Mouse (Mus musculus) limb, embryonic 13.5 days (tissue): Measurements from ENCODE around the gene Trpm8. TPM values are rescaled to one million over a fixed set of nuclear protein-coding genes. Genes with fewer than 3 reads are reported as not detected.

Source experiments
- ATAC-seq: fragments of 200-750 bp; cut with Nextera tagmentation; 2 replicates; pipeline ENCODE4 v1.8.0; 2017; ENCODE audit warnings: low read depth, moderate number of reproducible peaks, moderate TSS enrichment; ENCODE audit not compliant: low FRiP score
- H3K27ac ChIP-seq: fragments of 300-500 bp; sonication (generic); 2 replicates; pipeline ENCODE4 v1.5.1; 2015; ENCODE audit warnings: inconsistent platforms, mild to moderate bottlenecking, moderate library complexity
- H3K27me3 ChIP-seq: fragments of 300-500 bp; sonication (generic); 2 replicates; pipeline ENCODE4 v1.6.1; 2015; ENCODE audit warnings: mild to moderate bottlenecking, inconsistent platforms
- H3K36me3 ChIP-seq: fragments of 300-500 bp; sonication (generic); 2 replicates; pipeline ENCODE4 v1.6.1; 2015; ENCODE audit warnings: inconsistent platforms, mild to moderate bottlenecking, moderate library complexity
- H3K4me1 ChIP-seq: fragments of 300-500 bp; sonication (generic); 2 replicates; pipeline ENCODE4 v1.6.1; 2015; ENCODE audit warnings: inconsistent platforms
- H3K4me2 ChIP-seq: fragments of 300-500 bp; sonication (generic); replicated peaks from 2 replicates; pipeline ENCODE4 v1.6.1; 2015; ENCODE audit warnings: inconsistent platforms, mild to moderate bottlenecking, moderate library complexity
- H3K4me3 ChIP-seq: fragments of 300-500 bp; sonication (generic); 2 replicates; pipeline ENCODE4 v1.5.1; 2015; ENCODE audit warnings: moderate library complexity, mild to moderate bottlenecking, inconsistent platforms
- H3K9ac ChIP-seq: fragments of 300-500 bp; sonication (generic); 2 replicates; pipeline ENCODE4 v1.6.1; 2015; ENCODE audit warnings: mild to moderate bottlenecking, inconsistent platforms
- H3K9me3 ChIP-seq: fragments of 300-500 bp; sonication (generic); 2 replicates; pipeline ENCODE4 v1.6.1; 2016; ENCODE audit warnings: inconsistent platforms
- WGBS: fragments of 180-500 bp; shearing (Covaris S2); methylation state at CpG from one replicate; pipeline ENCODE4 v1.1.7; 2015; 5-methylcytosine and 5-hydroxymethylcytosine counted together
- polyA plus RNA-seq: library from polyadenylated mRNA; unstranded; fragments of >200 nt; fragmentation: Nextera tagmentation; extraction: Ambion mirVana; gene quantifications from 2 replicates; pipeline ENCODE4 v1.2.1, GENCODE M21; 2015

The Trpm8 gene
- polyA plus RNA-seq, 1 experiment from 2014 or later = not detected

DNA sequence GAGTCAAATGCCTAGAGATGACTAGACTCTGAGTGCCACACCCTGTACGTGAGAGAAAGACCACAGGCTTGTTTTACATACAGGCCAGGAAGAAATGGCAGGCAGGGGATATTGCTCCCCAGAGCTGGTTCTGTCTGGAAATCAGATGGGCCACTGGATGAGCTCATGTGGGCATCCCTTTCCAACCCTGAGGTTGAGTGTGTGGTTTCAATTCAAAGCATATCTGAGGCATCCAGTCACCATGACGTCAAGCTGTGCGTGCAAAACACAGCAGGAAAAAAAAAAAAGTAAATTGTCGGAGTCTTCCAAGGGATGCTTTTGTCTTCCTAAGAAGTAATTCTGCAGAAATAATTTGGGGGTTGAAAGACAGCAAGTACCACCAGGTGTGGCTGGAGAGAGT is 83.6 kb downstream of the Trpm8 start:
- no peaks in the 10 kb centered on the region for H3K9me3 ChIP-seq
- no peak for ATAC-seq
- no peak overlapping the region for H3K9ac ChIP-seq
- no peaks in the 10 kb centered on the region for H3K36me3 ChIP-seq
- no peaks in the 10 kb centered on the region for H3K27me3 ChIP-seq
- H3K4me2 ChIP-seq = no peak overlapping the region
- no peak overlapping the region for H3K27ac ChIP-seq
- no peaks in the 10 kb centered on the region for H3K4me1 ChIP-seq
- no peak overlapping the region for H3K4me3 ChIP-seq
- 75% methylated on average over 4 of the region's 4 CpGs for WGBS

DNA sequence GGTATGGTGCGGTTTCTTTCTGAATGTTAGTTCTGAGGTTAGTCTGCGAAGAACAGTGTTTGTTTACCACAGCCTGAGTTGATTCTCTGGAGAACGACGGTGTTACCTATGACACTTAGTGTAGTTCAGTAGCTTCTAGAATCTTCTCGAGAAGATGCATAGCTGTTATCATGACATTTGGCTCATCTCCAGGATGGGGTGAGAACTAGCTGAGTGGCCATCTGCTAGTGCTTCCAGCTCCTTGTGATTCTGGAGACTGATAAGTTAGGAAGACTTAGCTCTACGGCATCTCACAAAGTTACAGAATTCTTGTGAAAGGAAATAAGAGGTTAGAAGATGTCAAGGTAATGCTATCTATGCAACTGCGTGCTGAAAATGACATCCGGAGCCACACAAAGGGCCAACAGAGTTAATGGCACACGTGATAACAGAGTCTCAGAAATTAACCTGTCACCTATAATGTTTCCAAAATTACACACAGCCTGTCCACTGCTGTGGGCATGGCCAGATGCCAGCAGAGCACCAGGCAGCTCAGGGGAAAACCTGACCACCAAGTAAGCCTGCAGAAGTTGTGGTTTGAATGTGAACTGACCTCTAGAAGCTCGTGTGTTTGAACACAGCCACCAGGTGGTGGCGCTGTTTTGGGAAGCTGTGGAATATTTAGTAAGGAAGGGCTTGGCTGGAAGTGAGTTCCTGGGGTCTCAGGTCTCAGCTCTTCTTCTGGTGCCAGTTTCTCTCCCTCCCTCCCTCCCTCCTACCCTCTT is 89.6 kb downstream of the Trpm8 start:
- Histone ChIP-seq H3K9me3 (peaks cover 5% of the 10 kb centered on the region; the same call in 1 of the 2 replicates), H3K4me1 (no peaks in the 10 kb centered on the region), H3K27ac (no peak overlapping the region), H3K4me3 (no peak overlapping the region), H3K4me2 (no peak overlapping the region), H3K9ac (no peak overlapping the region), H3K36me3 (no peaks in the 10 kb centered on the region), H3K27me3 (no peaks in the 10 kb centered on the region)
- 79% methylated on average over 11 of the region's 11 CpGs for WGBS
- no peak for ATAC-seq

DNA sequence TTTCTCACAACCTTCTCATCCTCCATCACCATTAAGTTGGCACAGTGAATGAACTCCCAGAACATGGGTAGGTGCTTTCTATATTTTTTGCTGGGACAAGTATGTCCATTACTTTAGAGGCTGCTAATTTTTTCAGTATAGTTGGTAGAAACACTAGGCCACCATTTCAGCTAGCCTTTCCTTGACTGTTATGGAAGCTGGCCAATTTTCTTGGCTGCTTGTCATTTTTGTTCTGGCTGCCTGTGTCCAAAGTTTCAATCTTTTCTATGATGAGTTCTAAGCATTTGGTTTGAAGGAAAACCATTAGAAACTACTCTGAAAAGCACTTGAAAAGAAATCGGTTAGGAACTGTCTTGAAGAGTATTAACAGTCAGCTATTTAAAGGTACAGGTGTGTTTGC is 101.0 kb downstream of the Trpm8 start:
- Histone ChIP-seq H3K9me3 (0 out of 2 replicates have a peak, but pooled peaks cover 5% of the 10 kb centered on the region), H3K4me2 (no peak overlapping the region), H3K9ac (no peak overlapping the region), H3K4me1 (no peaks in the 10 kb centered on the region), H3K27ac (no peak overlapping the region), H3K4me3 (no peak overlapping the region), H3K27me3 (no peaks in the 10 kb centered on the region), H3K36me3 (no peaks in the 10 kb centered on the region)
- no peak for ATAC-seq
- 88% methylated on average over 1 of the region's 1 CpGs for WGBS

DNA sequence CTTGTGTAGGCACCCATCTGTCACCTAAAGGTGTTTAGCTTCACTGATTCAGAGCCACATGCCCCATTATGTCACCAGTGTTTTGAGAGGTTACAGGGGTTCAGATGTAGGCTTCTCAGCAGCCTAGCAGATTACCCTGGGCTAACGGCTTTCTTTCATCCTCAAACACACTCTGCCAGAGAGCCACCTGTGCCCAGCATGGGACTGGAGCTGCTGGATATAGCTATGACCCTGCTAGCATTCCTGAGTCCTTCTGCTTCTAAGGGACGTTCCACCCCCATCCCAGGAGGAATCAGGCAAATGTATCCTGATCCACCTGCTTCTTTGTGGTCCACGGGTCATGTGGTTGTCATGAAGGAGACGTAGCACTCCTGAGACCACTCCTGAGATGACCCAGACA is 114.2 kb downstream of the Trpm8 start:
- H3K27me3 ChIP-seq = no peaks in the 10 kb centered on the region

DNA sequence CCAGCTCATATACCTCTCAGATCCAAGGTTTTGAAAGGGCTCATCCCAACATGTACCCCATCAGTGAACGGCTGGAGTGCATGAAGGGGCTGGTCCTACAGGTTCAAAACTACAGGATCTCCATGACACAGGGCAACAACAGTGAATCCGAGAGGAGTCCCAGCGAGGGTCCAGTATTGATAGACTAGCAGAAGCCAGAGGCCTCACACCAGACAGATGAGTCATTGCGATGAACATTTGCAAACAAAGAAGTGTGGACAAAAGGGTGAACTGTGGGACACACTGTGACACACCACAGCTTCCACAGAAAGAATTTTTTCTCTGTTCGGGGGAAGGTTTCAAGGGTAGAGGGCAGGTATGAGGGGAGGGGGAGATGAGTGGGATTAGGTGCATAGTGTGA is 115.9 kb downstream of the Trpm8 start:
- Histone ChIP-seq H3K27me3 (no peaks in the 10 kb centered on the region), H3K9ac (no peak overlapping the region), H3K36me3 (no peaks in the 10 kb centered on the region), H3K4me2 (no peak overlapping the region), H3K4me3 (no peak overlapping the region), H3K4me1 (no peaks in the 10 kb centered on the region), H3K9me3 (no peaks in the 10 kb centered on the region), H3K27ac (no peak overlapping the region)
- WGBS = 90% methylated on average over 5 of the region's 5 CpGs
- ATAC-seq = no peak

More for the DNA sequence above, 114.2 kb downstream of the Trpm8 start:
- H3K9me3 ChIP-seq = no peaks in the 10 kb centered on the region
- no peaks in the 10 kb centered on the region for H3K4me1 ChIP-seq
- no peak overlapping the region for H3K4me2 ChIP-seq
- no peak for ATAC-seq
- no peak overlapping the region for H3K9ac ChIP-seq
- H3K36me3 ChIP-seq = no peaks in the 10 kb centered on the region
- no peak overlapping the region for H3K27ac ChIP-seq
- WGBS = 63% methylated on average over 4 of the region's 4 CpGs
- H3K4me3 ChIP-seq = no peak overlapping the region

DNA sequence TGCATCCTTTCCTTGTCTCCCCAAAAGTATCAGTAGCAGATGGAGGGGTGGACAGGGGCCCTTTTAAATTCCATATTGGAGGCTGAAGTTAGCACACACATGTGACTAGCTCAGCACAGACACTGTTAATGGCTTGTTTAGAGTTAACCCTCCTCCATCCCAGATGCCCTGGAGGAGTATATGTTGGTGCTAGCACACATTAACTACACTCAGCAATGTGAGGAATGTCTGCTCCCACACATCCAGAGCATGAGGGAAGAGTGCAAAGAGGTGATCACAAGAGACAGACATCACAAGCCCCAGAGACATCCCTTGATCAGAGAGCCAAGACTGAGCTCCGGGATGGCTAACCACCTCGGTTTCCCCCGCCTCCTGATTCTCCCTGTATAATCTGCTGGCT is 125.9 kb downstream of the Trpm8 start:
- no peak for ATAC-seq
- Histone ChIP-seq H3K4me1 (peaks cover 19% of the 10 kb centered on the region), H3K27me3 (peaks cover 4% of the 10 kb centered on the region; the same call in 1 of the 2 replicates), H3K36me3 (no peaks in the 10 kb centered on the region), H3K27ac (no peak overlapping the region), H3K9me3 (no peaks in the 10 kb centered on the region), H3K4me3 (no peak overlapping the region), H3K4me2 (no peak overlapping the region), H3K9ac (no peak overlapping the region)
- 64% methylated on average over 3 of the region's 3 CpGs for WGBS

DNA sequence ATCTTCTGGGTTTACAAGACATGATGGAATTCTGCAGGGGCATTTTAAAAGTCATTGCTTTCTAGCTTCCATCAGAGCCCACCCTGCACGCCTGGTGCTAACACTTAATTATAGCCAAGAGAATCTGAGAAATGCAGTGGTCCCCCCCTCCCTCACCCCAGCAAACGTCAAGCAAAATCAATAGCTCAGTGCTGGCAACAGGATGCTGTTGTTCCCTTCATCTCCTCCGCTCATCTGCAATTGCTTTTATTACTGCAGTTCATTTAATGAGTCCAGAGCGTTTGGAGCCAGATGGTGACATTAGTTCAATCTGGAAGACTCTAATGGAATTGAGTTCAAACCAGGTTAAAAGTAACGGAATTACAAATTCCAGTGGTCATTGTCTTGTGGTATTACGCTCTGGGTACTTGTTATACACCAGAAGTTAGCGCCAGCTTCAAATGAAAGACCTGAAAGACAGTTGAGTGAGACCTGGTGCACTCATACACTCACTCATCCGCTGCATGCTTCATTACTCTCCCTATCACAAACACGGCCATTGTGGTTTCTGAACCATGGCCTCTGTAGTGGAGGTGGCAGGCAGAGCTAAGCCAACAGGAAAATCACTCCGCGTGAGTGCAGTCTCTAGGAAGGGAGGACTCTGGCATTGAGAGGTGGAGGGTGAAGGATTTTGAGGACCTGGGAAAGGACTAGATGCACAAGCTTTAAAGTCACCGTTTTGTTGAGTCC is 128.8 kb downstream of the Trpm8 start:
- Histone ChIP-seq H3K4me1 (peaks cover 14% of the 10 kb centered on the region), H3K27ac (no peak overlapping the region), H3K36me3 (no peaks in the 10 kb centered on the region), H3K4me2 (no peak overlapping the region), H3K4me3 (no peak overlapping the region), H3K9ac (no peak overlapping the region), H3K27me3 (peaks cover 4% of the 10 kb centered on the region; the same call in 1 of the 2 replicates), H3K9me3 (no peaks in the 10 kb centered on the region)
- no peak for ATAC-seq
- WGBS = 45% methylated on average over 12 of the region's 12 CpGs

DNA sequence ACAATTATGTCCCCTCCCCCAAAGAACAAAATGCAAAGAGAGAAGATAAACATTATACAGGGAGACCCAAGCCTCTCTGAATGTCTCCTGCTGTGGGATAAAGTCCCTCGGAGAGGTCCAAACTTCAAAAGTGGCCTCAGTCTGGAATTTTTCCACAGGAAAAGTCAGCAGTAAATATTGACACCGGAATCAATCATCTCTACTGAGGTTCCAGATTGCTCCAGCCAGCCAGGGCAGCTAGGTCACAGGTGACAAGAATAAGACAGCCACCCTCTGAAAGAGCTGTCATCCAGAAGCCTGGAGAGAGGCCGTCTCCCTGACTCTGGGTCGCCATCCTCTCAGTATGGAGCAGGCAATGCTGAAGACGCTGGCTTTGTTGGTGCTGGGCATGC is 129.3 kb downstream of the Trpm8 start, which contains the start of gene Spp2:
Gene Spp2 (plus strand): TSS at position 155 of the 392 bp plus-strand sequence.
- H3K9me3 ChIP-seq = no peaks in the 10 kb centered on the region
- no peak within 1 kb of the TSS for H3K27ac ChIP-seq
- H3K4me3 ChIP-seq = no peak within 1 kb of the TSS
- WGBS = 70% methylated on average over 5 of the region's 5 CpGs
- H3K4me2 ChIP-seq = no peak within 1 kb of the TSS
- no peak within 1 kb of the TSS for H3K9ac ChIP-seq
- no peak for ATAC-seq
- H3K27me3 ChIP-seq = peaks cover 4% of the 10 kb centered on the region; the same call in 1 of the 2 replicates
- no peaks in the 10 kb centered on the region for H3K36me3 ChIP-seq
- peaks cover 14% of the 10 kb centered on the region for H3K4me1 ChIP-seq

DNA sequence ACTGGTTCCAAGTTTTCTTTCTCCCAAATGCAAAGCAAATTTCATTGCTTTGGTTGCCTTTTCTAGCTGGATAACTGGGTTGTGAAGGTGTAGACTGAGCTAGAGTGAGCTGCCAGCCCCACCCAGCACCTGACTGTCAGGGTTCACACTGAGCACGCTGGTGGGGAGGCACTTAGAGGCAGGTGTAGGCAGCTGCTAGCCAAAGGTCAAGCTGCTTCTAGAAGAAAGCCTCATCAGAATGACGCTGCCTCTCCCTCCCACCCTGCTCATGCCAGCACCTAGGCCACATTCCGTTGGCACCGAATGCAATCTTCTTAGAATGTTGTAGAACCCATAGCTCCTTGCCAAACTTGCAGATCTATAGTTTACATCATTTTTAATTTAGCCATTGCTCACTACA is 130.9 kb downstream of the Trpm8 start:
- 87% methylated on average over 4 of the region's 4 CpGs for WGBS
- Histone ChIP-seq H3K4me2 (no peak overlapping the region), H3K4me3 (no peak overlapping the region), H3K9me3 (no peaks in the 10 kb centered on the region), H3K4me1 (peaks cover 14% of the 10 kb centered on the region), H3K27ac (no peak overlapping the region), H3K27me3 (peaks cover 4% of the 10 kb centered on the region; the same call in 1 of the 2 replicates), H3K36me3 (no peaks in the 10 kb centered on the region), H3K9ac (no peak overlapping the region)
- ATAC-seq = no peak

DNA sequence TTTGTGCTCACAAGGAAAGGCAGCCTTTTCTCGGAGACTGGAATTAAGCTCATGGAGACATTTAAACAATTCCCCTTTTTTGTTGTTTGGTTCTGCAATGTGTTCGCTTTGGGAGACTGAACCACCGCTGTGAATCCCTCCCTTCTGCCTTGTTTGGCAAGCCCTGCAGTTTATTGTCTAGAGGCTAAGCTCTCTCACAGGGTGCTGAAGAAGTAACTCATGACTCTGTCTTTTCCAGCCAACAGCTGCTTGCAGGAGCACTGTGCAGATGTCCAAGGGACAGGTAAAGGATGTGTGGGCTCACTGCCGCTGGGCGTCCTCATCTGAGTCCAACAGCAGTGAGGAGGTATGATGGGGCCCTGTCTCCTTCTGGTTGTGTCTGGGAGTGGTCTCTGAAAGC is 134.6 kb downstream of the Trpm8 start:
- H3K4me2 ChIP-seq = no peak overlapping the region
- no peaks in the 10 kb centered on the region for H3K4me1 ChIP-seq
- no peak overlapping the region for H3K4me3 ChIP-seq
- no peak overlapping the region for H3K27ac ChIP-seq
- no peak overlapping the region for H3K9ac ChIP-seq
- no peaks in the 10 kb centered on the region for H3K9me3 ChIP-seq
- 71% methylated on average over 5 of the region's 5 CpGs for WGBS
- no peaks in the 10 kb centered on the region for H3K36me3 ChIP-seq
- no peak for ATAC-seq
- H3K27me3 ChIP-seq = peaks cover 4% of the 10 kb centered on the region; the same call in 1 of the 2 replicates

DNA sequence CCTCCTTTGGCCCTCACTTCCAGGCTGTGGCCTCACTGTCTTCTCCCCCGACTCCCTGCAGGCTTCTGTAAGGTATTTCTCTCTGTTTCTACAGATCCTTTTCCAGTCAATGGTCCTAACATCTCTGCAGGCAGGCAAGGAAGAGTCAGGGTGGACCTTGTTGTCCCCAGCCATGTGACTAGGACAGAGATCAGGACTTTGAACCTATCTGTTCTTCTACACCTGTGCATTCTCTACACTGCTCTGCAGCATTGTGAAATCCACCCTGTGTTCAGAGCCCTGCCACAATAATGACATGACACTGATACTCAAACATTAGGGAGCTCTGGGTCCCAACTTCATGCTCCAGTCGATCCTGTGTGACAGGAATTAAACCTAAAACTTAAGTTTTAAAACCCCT is 141.5 kb downstream of the Trpm8 start:
- Histone ChIP-seq H3K4me3 (no peak overlapping the region), H3K9me3 (no peaks in the 10 kb centered on the region), H3K27me3 (no peaks in the 10 kb centered on the region), H3K4me2 (no peak overlapping the region), H3K36me3 (no peaks in the 10 kb centered on the region), H3K9ac (no peak overlapping the region), H3K4me1 (no peaks in the 10 kb centered on the region), H3K27ac (no peak overlapping the region)
- no peak for ATAC-seq
- WGBS = 73% methylated on average over 2 of the region's 2 CpGs

DNA sequence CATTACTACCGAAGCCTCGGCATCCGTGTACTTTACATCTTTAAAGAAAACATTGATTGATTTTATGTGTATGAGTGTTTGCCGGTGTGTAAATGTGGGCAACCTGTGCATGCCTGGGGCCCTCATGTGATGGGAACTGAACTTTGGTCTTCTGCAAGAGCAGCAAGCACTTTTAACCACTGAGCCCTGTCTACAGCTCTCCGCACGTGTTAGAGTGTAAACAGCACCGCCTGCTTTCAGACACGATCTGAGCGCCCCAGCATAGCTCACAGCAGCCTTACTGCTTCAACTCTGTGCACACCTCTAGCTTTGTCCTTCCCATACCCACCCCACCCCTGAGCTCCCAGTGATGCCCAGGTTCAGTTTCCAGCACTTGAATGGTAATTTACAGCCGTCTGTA is 144.6 kb downstream of the Trpm8 start:
- H3K9me3 ChIP-seq = no peaks in the 10 kb centered on the region
- H3K36me3 ChIP-seq = no peaks in the 10 kb centered on the region
- no peak overlapping the region for H3K27ac ChIP-seq
- H3K27me3 ChIP-seq = peaks cover 9% of the 10 kb centered on the region; the same call in 1 of the 2 replicates
- no peak overlapping the region for H3K4me2 ChIP-seq
- no peak overlapping the region for H3K9ac ChIP-seq
- H3K4me3 ChIP-seq = no peak overlapping the region
- ATAC-seq = no peak
- H3K4me1 ChIP-seq = 0 out of 2 replicates have a peak, but pooled peaks cover 3% of the 10 kb centered on the region
- WGBS = 69% methylated on average over 10 of the region's 10 CpGs
